Mouse (Mus musculus): ENCODE results near the gene Hectd2.

GRCm38 (mm10) chr19:36554046-36554784 is at the start of gene Hectd2:
- TF ChIP-seq MXI1 (IDR thresholded peaks at IDR 0.05; ENCODE audit: low read depth, low read length) (no peak), POLR2A (IDR thresholded peaks at IDR 0.05; ENCODE audit: control insufficient read depth in 1 of 2, insufficient read depth in 1 of 2, low read depth in 1 of 2, low read length in 2 of 2, poor library complexity in 1 of 2) (no peak; a peak in 1 of 4 replicates), MAX (IDR thresholded peaks at IDR 0.05; ENCODE audit: low read length) (no peak), KAT2A (conservative IDR thresholded peaks at IDR 0.05; ENCODE audit: low read depth, low read length) (no peak), ELF1 (IDR thresholded peaks at IDR 0.05; ENCODE audit: low read depth, low read length) (no peak), CTCF (IDR thresholded peaks at IDR 0.05 in 2 of 3, conservative IDR thresholded peaks at IDR 0.05 in 1 of 3; ENCODE audit: control insufficient read depth in 1 of 3, insufficient read depth in 1 of 3, low read depth in 2 of 3, low read length in 3 of 3, poor library complexity in 1 of 3, severe bottlenecking in 1 of 3) (peak in 1 of 3 experiments; percentile 46; a peak in 3 of 6 replicates), HCFC1 (IDR thresholded peaks at IDR 0.05; ENCODE audit: low read depth, low read length) (no peak), MYB (IDR thresholded peaks at IDR 0.05; ENCODE audit: low read depth, low read length) (no peak), ZNF384 (IDR thresholded peaks at IDR 0.05; ENCODE audit: low read depth, low read length) (no peak), EP300 (IDR thresholded peaks at IDR 0.05; ENCODE audit: low read depth in 1 of 2, low read length in 2 of 2) (no peak)
